Mouse (Mus musculus) bone marrow macrophage, adult 2 months (primary cell): ENCODE results near the gene Slc1a2. TPM values are rescaled to one million over a fixed set of nuclear protein-coding genes. Genes with fewer than 3 reads are reported as not detected.

Source experiments
- H3K27ac ChIP-seq: 2 replicates; pipeline ENCODE4 v1.5.1; 2012; ENCODE audit warnings: low read depth, low read length; ENCODE audit not compliant: insufficient read depth
- H3K4me1 ChIP-seq: 2 replicates; pipeline ENCODE4 v1.6.1; 2012; ENCODE audit warnings: low read length; ENCODE audit not compliant: control insufficient read depth, insufficient read depth
- H3K4me3 ChIP-seq: 2 replicates; pipeline ENCODE4 v1.5.1; 2012; ENCODE audit warnings: mild to moderate bottlenecking, low read length, moderate library complexity; ENCODE audit not compliant: insufficient read depth
- CTCF ChIP-seq: IDR thresholded peaks from 2 replicates; pipeline ENCODE4 v1.5.1; 2012; ENCODE audit warnings: low read depth, mild to moderate bottlenecking, low read length, moderate library complexity
- POLR2A ChIP-seq: IDR thresholded peaks from 2 replicates; pipeline ENCODE4 v1.6.1; 2012; ENCODE audit warnings: mild to moderate bottlenecking, low read depth, low read length, borderline replicate concordance
- polyA plus RNA-seq: library from polyadenylated mRNA; stranded (reverse); fragments of >200 nt; gene quantifications from 2 replicates; pipeline ENCODE4 v1.2.4, GENCODE M21; 2012; ENCODE audit not compliant: missing spikeins, insufficient read depth, insufficient read length

Slc1a2 gene
- polyA plus RNA-seq, 1 experiment, result not detected

DNA sequence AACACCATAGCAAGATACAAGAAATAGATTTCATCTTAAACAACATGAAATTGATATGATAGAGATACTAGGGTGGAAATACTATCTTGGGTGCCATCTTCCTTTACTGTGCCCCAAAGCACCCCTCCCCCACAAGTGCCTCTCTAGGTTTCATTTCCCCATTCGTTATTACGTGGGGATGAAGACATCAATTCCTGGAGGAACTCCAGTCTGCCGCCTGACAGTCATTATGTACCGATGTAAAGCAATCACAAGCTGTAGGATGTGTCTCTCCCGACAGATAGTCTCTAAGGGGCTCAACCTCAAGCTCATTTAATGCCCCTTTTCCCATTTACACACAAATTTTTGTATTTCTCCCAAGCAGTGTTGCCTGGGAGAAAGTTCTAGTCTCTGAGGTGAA, 20.3 kb upstream of the Slc1a2 start:
- Histone ChIP-seq H3K4me3 (no peak overlapping the region), H3K4me1 (peaks cover 12% of the 10 kb centered on the region), H3K27ac (no peak overlapping the region)
- TF ChIP-seq CTCF (no peak), POLR2A (no peak)

DNA sequence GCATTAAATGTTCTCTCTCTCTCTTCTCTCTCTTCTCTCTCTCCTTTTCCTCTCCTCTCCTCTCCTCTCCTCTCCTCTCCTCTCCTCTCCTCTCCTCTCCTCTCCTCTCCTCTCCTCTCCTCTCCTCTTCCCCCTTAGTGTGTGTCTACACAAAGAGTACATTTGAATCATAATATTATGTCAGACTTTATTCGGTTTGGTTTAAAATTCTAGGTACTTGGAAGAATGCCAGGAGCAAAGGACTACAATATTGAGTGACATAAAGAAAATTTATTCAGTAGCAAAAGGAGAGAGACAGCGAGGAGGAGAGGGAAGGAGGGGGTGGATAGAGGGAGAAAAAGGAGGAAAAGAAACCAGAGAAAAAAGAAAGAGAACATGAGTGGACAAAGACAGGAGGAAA, 19.8 kb upstream of the Slc1a2 start:
- no peak overlapping the region for H3K4me3 ChIP-seq
- H3K27ac ChIP-seq, result no peak overlapping the region
- TF ChIP-seq CTCF (no peak), POLR2A (no peak)
- peaks cover 12% of the 10 kb centered on the region for H3K4me1 ChIP-seq

DNA sequence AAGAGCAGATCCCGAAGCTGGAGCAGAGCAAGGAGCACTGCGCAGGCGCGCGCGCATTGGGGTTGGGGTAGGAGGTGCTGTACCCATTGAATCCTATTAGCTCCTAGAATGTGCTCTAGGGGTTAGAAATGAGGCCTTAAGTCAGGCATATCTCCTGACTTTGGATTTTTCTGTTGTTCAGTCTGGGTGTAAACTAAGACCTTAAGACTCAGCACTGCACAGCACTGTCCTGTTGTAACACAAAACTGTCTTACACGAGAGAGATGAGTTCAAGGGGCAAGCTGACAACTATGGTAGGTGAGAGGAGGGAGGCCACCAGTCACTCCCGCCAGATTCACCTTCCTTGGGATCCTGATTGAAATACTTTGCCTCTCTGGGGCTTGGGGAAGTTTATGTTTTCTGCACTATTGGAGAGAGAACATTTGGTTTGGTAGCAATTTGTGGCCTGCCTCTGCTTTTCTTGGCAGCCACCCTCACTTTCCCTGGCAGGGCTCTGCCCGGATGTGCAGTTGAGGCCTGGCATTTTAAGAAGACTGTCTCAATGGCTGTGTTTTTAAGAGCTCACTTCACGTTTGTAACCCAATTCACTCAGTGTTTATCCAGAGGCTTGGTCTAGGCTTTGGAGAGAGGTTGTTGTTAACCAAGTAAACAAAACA, 9.5 kb upstream of the Slc1a2 start:
- Histone ChIP-seq H3K4me1 (no peaks in the 10 kb centered on the region), H3K4me3 (no peak overlapping the region), H3K27ac (no peak overlapping the region)
- TF ChIP-seq CTCF (no peak), POLR2A (no peak)

DNA sequence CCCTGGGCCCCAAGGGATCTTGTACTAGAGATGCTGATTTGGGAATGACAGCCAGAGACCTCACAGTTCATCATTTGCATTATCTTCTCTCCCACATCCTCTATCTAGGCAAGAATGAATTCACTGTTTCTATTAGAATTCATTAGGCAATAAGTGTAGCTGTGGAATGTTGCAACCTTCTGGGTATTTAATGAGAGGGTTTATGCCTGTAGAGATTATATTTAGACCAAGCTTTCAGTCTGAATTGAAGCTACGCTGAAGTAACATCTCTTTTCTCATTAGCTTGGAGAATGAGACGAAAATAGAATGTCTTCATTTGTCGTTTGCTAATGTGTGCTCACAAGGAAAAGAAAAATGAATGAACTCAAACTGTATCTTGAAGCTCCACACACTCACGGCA, 8.1 kb upstream of the Slc1a2 start:
- TF ChIP-seq CTCF (no peak), POLR2A (no peak)
- Histone ChIP-seq H3K27ac (no peak overlapping the region), H3K4me3 (no peak overlapping the region), H3K4me1 (no peaks in the 10 kb centered on the region)

DNA sequence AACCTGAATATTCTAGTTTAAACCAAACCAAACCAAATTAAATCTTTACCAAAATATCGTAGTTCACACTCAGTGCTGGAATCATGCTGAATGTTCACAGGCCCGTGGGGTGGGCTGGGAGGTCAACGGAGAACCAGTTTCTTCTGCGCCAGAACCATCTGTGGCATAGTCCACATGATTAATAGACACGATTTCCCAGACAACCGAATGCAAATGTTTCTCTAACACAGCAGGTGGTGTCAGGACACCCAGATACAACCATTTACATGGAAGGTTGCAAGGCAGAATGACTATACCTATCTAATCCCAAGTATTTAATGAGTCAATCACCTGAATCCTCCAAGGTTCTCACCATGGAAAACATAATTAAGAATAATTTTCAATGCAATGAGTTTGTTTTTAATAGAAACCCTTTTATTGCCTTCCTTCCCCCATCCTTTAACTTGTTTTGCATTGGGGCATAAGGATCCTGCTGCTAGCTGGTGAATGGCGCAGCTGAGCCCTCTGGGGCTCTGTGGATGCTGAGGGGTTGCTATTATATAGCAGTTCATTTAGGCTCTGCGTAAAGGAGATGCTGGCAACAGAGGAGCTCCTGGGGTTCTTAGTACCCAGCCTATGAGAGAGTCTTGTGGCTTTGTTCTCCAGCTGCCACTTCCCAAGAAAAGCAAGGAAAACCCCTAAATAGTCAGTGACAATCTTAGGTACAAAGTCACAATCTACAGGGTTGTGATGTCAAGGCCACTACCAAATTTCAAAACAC, 2.3 kb upstream of the Slc1a2 start:
- Histone ChIP-seq H3K27ac (no peak overlapping the region), H3K4me1 (no peaks in the 10 kb centered on the region), H3K4me3 (no peak overlapping the region)
- TF ChIP-seq POLR2A (no peak), CTCF (no peak)

DNA sequence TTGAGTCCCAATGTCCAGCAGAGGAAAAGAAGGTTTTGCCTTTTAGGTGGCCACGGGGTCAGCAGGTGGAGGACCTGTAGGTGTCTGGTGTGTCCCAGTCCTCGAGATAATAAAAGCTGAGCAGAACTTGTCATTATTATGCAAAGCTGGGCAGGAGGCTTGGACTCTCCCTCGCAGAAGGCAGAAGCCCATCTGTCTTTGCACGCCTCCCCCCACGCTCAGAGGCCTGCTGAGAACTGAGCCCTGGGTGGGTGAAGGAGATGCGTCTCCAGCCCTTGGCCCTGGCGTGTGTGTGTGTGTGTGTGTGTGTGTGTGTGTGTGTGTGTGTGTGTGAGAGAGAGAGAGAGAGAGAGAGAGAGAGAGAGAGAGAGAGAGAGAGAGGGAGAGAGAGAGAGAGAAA, 733 bp upstream of the Slc1a2 start:
- H3K4me1 ChIP-seq, result no peaks in the 10 kb centered on the region
- no peak overlapping the region for H3K27ac ChIP-seq
- TF ChIP-seq POLR2A, result no peak
- TF ChIP-seq CTCF, result no peak
- H3K4me3 ChIP-seq, result no peak overlapping the region

DNA sequence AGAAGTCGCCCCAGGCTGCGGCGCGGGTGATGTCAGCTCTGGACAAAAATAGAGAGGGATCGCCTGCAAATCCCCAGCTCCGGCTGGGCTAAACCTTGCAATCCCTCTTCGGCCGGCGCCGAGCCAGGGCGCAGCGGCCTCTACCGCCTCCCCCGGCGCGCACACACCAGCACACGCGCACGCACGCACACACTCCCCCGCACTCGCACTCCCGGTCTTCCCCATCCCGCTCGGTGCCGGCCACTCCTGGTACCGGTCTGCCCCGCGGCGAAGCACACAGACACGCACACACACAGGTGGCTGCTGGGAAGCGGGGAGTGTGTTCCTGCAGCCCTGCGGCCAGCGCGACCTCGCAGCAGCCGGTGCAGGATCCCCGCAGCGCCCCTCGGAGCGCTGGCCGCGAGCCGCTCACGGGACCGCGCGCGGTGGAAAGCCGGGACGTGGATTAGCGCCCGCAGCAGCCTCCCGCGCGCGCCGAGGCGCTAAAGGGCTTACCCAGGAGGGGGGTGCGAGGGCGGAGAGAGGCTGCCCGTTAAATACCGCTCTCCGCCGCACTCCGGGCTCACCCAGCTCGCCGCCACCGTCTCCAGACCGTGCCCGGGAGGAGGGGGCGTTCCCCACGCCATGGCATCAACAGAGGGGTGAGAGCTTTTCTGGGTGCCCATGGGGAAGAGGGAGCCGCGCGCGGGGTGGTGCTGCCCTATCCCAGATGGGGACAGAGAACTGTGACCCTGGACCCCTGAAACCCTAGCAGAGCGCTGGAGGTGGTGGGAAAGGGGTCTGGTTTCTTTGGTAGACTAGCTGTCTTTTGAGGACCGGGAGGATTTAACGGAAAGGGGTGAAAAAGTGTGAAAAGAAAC, 432 bp downstream of the Slc1a2 start:
- H3K27ac ChIP-seq, result no peak overlapping the region
- no peaks in the 10 kb centered on the region for H3K4me1 ChIP-seq
- TF ChIP-seq CTCF, result no peak
- H3K4me3 ChIP-seq, result peak overlapping the region; percentile 60

DNA sequence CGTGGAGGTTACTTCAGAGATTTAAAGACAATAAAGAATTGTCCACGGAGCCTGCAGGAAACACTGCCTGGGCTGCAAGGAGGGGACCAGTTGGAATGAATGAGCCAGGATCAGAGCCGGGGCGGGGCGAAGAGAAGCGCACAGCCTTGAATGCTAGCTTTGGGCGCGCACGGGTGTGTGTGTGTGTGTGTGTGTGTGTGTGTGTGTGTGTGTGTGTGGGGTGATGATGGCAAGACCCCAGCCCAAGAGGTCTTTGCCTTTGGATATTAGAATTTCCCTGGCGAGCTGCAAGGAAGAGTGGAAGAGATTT, 1.0 kb downstream of the Slc1a2 start:
- Histone ChIP-seq H3K4me1 (no peaks in the 10 kb centered on the region), H3K27ac (no peak overlapping the region), H3K4me3 (no peak overlapping the region; the same call in 1 of the 2 replicates)
- TF ChIP-seq POLR2A, result no peak
- TF ChIP-seq CTCF, result no peak

DNA sequence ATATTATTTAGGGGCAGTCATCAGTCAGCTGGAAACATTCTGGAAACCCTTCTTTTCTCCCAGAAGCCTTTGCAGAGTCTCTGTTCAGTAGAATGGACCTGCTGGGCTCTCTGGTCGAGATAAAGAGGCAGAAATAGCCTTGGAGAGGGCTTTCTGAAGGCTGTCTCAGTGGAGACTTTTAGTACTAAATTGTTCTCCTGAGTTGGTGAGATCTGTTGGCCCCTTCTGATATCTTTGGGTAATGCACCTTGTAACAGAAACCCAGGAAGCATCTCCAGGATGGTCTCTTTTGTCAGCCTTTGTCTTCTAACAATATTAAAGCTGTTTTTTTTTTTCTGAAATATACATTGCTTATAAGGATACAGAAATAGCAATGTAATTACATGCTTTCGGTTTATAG, 2.6 kb downstream of the Slc1a2 start:
- H3K27ac ChIP-seq, result no peak overlapping the region
- H3K4me3 ChIP-seq, result no peak overlapping the region
- H3K4me1 ChIP-seq, result no peaks in the 10 kb centered on the region
- no peak for TF ChIP-seq CTCF
- TF ChIP-seq POLR2A, result no peak

DNA sequence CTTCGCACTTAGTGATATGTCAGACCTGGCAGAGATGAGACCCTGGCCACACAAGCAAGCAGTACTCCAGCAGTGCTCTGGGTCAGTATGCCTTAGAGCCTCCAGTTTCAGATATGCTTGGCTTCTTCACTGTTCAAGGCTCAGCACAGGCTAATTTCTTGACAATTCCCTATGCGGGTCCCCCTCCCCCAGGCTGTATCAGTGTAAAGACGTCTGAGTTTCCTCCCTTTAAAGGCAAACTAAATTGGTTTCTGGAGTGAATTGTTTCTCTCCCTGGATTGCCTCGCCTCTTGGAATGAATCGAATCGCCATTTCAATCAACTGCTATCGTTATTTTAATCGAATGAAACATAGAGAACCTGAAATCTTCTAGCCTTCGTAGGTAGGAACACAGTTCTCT, 4.5 kb downstream of the Slc1a2 start:
- no peak for TF ChIP-seq POLR2A
- TF ChIP-seq CTCF, result no peak
- Histone ChIP-seq H3K4me1 (no peaks in the 10 kb centered on the region), H3K27ac (no peak overlapping the region), H3K4me3 (no peak overlapping the region)
